Mouse (Mus musculus): ENCODE results near the gene Dctn3.
"Not testable (repeated sequence)": the region's sequence is repeated elsewhere in the genome, so short reads cannot be mapped to it uniquely, and the experiment has no call there.

Gene Dctn3

DNA sequence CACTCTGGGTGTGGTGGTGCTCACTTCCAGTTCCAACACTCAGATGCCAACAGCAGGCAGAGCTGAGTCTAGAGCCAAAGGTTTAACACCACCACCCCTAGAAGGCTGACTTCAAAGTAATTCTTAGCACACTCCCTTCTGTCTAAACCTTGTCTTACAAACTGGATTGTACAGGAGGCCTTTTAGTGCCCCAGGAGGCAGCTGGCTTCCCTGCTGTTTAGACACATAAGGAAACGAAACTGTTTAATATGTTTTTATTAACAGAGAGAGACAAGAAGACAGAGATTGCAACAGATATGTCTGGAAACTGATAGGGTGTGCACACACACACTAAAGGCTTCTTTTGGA lies 15.3 kb upstream of the Dctn3 start:
- no peak for DNase-seq (ENCODE audit: low read depth, low spot score)

DNA sequence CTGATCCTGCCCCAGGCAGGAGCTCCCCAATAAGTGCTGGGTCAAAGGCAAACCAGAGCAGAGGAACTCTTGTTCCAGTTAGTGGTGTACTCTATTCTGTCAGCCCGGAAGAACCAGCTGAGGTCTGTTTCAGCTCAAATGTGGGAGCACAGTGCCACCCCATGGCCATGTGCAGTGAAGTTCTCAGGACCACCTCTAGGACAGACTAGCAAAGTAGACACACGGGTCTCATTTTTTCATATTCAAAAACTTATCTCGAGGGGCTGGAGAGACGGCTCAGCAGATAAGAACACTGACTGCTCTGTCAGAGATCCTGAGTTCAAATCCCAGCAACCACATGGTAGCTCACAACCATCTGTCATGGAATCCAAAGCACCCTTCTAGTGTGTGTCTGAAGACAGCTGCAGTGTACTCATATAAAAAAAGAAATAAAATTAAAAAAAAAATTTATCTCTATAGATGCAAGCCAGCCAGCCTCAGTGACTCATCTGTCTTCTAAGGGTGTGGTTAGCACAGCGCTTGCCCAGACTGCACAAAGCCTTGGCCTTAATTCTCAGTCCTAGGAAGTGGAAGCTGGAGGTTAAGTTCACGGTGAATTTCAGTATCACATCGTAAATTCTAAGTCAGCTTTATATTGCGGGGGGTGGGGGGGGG lies 14.8 kb upstream of the Dctn3 start:
- peak; percentile 89 for DNase-seq (ENCODE audit: low read depth, low spot score)

DNA sequence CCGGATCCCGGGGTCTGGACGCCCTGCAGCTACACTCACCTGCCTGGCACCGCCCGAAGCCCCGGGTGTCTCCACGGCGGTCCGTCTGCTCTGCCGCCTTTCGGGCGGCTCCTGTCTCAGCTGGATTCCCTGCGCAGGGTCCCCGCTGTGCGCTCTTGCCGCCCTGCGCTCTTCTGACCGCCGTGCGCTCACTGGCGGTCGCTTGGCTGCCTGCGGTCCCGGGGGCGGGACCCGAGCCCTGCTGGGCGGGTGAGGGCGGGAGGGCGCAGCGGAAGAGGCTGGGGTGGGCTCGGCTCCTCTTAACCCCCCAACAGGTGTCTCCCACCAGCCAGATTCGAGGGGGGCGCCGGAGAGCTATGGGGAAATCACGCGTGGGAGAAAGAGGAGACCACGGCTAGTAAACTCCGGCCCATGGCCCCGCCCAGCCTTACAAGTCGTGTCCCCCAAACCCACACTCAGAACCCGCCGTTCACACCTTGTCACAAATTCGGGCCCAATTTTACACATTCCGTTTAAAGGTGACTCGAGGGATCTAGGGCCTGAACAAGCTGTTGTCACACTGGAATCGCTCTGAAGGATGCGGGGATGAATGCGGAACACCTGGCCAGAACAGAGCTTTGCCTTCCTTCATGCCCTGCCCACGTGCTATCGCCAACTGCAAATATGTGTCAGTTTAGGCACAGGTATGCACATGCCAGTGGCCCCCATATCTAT lies 8.2 kb upstream of the Dctn3 start, which contains the start of gene Arid3c:
Gene Arid3c (minus strand): TSS at position 91 of the 714 bp plus-strand sequence.
- no peak for DNase-seq (ENCODE audit: low read depth, low spot score)

DNA sequence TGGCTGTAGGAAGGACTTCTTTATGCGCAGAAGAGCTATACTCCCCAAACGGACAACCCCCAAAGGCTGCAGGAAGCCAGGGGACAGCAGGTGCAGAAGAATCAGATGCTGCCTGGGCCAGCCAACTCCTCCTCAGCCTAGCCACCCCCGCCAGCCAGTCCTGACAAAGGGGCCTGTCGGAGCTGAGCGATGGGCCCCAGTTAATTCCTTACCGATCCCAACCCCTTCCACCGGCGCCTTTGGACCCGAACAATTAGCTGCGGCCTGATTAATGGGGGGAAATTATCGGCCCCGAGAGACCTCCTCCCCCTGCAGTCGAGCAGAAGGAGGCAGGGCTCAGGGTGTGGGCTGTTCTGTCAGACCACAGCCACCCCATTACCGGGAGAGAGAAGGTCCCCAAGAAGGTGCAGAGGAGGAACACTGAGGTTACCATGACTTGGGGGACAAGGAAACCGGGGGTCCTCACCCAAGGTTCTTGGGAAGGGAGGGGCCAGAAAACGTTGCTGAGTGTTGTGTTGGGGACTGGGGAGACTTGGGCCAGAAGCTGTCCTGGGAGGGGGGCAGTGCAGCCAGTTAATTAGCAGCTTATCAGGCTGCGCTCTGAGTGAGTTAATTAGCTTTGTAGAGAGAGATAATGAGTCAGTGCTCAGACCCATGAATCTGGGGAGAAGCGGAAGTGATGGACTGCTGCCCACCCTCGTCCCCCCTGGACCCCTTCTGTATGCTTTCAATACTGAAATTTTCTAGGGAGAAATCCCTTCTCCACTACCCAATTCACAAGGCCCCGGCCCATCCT lies 4.1 kb upstream of the Dctn3 start:
- no peak for DNase-seq (ENCODE audit: low read depth, low spot score)

DNA sequence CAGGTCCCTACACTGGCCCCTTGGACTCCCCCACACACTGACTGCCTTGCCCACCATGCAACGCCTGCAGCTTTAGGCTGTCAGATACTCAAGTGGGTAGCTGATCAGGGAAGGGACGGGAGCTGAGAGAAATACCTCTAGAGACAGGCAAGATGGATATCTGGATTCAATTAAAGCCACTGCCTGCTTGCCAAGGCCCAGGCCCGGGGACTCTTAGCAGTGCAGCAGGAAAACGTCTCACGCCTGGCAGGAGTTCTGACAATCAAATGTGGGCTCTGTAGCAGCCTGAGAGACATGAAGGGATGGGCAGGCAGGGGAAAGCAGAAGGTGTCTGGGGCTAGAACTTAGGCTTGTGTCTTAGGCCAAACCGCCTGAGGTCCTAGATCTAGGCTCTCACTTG lies 6.1 kb downstream of the Dctn3 start:
- DNase-seq (ENCODE audit: low read depth, low spot score): no peak

DNA sequence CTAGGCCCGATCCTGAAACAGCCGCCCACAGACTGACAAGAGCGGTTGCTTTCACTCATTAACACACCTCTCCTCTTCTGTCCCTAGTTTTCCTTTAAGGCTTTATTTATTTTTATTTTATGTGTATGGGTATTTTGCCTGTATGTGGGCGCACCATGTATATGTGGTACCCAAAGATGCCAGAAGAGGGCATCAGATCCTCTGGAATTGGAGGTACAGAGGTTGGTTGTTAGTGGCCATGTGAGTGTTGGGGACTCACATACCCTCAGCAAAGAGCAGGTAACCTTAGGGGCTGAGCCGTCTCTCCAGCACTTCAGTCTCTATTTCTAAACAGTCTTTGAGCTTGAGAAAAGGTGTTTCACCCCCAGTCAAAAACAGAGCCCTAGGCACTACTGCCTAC lies 7.4 kb downstream of the Dctn3 start:
- DNase-seq (ENCODE audit: low read depth, low spot score): peak; percentile 74

DNA sequence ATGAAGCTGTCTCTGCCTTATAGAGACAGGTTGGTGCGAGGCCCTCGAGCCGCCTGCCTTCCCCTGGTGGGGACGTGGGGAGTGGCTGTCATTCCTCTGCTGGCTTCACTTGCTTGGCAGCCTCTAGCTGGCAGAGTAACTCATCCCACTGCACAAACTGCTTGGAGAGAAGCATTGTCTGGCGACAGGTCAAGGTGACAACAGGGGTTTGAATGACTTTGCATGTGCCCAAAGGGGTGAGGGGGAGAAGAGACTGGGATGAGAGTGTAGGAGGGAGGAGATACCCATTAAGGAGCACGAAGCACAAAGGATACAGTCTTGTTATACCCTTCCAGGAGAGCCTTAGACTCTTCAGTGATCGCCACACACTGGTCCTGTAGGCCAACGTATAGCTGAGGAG lies 7.9 kb downstream of the Dctn3 start:
- DNase-seq (ENCODE audit: low read depth, low spot score): no peak

DNA sequence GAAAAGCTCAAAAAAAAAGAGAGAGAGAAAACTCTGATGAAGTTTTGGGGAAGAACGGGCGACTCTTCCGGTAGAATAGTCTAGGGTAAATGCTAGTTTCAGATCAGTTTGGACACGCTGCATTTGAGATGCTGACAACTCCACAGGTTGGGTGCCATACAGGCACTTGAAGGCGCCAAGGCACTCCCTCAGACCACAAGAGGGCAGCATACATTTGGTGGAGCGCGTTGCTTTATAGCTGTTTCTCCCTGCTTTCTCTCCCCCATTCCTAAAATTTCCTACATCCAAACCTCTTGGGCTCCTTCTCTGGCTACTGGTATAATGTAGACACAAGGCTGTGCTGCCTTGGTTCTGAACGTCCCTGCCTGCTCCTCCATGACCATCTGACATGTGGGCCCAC lies 8.7 kb downstream of the Dctn3 start:
- peak; percentile 88 for DNase-seq (ENCODE audit: low read depth, low spot score)

DNA sequence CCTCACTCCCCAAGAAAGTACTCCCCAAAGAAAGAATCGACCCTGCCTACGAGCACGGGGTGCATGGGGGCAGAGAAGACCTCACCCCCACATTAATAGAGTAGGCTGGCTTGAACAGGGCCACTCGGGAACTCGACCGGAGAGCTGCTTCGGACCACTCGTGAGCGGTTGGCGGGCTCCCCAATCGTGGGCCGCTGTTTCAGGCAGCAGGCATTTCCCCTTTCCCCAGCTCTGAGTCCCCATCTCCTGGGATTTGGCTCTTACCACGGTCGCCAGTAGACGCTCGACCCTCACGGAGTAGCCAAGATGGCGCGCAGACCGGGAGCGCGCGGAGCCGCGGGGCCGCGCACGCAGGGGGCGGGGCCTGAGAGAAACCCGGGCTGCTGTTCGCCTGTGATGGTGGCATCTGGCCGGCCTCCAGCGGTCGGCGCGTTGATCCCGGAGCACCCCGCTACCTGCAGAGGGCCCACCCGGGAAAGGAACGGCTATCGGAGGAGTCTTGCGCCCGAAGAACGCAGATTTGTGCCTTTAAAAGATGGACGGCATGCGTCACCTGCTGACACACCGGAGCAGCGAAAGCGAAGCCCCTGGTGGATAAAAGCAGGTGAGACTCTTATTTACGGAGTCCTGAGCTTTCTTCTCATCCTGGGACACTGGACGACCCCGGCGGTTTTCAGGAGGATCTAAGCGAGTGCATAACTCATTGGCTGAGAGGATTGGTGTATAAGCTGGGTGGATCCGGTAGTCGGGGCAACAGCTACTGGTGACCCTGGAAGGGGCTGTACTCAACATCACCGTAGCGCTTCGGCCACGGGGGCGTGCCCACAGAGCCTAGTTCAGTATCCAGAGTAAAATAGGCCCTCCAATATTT lies 9.5 kb downstream of the Dctn3 start, which contains the start of gene Rpp25l:
Gene Rpp25l (minus strand): TSS at position 338 of the 871 bp plus-strand sequence.
- peak; percentile 77 for DNase-seq (ENCODE audit: low read depth, low spot score)

DNA sequence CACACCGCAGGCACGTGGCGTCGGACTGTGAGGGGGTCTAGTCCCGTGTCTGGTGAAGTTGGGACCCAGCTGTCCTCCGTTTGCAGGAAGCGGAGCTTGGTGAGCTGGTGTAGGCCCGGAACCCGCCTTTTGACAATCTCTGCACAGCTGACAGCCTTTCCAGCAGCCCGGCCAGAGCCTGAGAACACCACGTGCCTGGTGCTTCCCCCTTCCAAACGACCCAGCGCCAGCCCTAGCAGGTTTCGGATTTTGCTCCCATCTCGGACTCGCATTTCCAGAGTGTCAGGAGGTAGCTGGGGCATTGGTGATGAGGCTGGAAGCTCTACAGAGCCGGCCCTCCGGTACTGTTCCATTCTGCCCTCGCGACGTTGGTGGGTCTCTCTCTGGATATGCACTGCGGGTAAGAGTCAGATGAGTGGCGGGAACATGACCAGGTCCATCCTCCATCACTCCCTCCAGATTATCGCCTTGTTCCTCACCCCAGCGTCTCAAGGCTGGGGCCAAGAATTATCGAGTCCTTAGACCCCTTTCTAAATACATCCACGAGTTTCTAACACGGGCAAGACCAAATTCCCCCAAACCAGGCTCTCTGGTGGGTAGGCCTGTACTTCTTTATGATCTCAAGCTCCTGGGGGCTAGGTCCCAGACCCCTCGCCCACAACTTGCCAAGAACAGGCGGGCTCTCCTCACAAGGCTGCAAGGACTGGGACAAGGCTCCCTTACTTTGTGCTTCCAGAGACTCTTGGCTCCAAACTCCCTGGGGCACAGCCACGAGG lies 10.4 kb downstream of the Dctn3 start:
- no peak for DNase-seq (ENCODE audit: low read depth, low spot score)

DNA sequence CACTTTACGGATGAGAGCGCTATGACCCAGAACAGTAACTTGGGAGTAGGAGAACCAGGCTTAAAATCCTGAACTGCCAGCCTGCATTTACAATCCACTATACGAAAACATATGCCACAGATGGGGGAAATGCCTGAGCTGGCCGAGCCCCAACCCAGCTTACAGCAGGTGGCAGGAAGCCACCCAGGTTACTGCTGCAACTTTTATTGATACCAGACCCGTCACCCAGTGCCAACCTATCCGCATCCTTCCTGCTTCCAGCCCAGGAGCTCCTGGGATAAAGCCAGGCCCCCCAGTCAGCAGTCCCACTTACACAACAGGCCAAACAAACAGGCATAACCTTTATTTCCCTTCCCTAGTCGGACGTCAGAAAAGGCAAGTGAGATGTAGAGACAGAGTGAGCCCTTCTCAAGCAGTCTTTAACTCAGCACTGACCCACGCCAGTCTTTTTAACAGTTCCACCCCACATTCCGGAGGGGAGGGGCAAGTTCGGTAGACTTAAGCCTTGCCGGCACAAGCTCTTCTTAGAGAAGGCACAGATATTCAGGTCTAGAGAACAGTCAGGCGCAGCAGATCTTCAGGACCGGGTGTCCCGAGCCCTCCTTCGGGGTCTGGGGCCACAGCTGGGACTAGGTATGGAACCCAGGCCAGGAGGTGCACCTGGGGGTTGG lies 11.1 kb downstream of the Dctn3 start:
- DNase-seq (ENCODE audit: low read depth, low spot score): no peak

DNA sequence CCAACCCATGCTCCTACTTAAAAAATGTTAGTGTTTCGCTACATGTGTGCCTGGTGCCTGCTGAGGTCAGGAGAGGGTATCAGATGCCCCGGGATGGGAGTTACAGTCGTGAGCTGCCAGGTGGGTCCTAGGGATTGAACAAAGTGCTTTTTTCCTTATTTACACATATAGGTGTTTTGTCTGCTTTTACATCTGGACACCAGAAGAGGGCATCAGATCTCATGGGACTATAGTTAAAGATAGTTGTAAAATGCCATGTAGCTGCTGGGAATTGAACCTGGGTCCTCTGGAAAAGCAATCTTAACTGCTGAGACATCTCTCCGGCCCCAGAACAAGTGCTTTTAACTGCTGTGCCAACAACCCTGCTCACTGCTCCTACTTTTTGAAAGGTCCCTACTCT lies 12.7 kb downstream of the Dctn3 start:
- peak; percentile 21 for DNase-seq (ENCODE audit: low read depth, low spot score)

DNA sequence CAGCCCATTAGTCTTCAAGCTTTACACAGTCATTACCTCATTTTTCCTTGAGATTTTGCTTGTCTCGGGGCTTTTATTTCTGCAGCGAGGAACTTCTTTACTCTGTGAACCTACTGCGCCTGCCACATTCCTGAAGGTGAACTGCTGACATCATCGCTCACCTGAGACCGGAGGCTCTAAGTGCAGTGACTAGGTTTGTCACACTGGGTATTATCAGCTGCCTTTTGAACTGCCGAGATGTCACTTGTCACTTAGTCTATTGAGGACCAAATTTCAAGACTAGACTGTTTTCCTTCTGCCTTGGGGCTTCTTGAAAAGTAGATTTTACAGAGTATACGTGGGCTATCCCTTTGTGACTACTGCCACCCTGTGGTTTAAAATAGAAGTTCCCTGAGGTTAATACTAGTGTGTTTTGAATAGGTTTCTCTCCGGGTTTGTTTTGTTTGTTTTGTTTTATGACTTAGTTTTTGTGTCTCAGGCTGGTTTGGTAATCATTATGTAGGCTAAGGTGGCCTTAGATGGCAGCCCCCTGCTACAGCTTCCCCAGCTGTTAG lies 14.7 kb downstream of the Dctn3 start:
- DNase-seq (ENCODE audit: low read depth, low spot score): peak; percentile 81

DNA sequence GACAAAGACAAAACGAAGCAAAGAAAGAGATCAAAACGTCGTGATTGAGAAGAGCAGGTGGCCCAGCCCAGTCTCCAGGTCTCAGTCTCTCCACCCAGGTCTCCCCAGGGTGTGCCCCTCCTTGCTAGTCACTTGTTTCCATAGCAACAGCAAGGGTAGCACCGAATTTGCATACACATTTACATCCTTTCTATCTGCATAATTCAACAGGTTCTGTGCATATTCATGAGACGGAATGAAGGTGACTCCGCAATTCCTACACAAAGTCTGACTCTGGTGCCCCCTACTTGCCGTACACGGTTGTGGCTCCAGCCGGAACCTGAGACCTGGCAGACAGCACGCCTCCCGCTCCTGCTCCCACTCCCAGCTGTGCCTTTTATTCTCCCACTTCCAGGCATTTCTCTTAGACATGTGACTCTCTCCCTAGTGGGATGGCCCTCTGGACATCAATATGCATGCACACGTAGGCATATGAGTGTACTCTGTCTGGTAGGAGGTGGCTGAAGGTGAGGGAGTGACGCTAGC lies 15.9 kb downstream of the Dctn3 start:
- peak; percentile 62 for DNase-seq (ENCODE audit: low read depth, low spot score)

DNA sequence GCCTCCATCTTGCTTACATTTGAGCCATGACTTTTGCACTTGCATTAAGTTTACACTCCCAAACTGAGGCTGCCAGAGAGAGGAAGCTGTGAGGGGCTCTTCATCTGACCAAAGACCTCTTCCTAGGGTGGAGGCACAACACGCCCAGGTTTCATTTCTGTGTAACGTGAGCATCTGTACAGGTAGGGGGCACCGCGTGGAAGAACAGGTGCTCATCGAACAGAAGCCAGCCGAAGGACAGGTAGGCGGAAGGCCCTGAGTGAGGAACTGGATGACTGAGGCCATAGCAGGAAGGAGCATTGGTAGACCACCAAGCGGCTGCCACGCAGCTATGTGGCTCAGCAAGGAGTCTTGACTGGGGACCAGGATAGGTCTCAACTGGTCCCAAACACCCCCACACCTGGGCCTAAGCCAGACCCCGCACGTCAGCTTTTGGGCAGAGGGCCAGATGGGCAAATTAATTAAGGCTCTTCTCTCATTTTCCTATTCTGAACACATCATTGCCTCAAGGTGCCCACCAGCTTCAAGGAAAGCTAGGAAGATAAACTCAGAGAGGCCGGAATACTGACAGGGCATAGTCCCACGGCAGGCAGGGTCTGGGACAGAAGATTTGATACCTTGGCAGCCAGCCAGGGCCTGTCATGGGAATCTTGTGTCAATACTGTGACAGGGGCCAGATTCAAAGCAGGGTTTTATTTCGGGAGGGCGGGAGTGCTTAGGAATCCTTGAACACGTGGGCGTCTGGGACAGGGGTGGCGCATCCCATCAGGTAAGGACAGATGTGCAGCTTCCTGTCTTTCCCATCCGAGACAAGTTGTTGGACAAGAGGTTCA lies 16.8 kb downstream of the Dctn3 start:
- no peak for DNase-seq (ENCODE audit: low read depth, low spot score)

DNA sequence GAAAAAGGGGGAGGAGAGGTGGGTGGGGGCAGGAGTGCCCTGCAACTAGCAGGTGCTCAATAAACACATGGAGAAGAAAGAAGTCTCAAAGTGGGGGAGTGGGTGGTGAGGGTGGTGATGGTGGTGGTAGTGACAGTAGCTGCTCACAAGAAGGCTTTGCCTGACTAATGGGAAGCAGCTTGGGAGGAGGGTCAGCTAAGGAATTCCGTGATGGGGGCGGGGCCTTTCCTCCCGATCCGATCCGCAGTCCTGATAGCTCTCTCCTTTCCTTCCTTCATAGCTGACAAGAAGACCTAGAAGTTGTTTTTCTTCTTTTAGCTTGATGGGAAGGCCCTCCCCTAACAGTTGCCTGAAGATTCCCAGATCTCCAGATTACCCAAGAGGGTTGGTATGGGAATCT lies 18.3 kb downstream of the Dctn3 start:
- no peak for DNase-seq (ENCODE audit: low read depth, low spot score)

DNA sequence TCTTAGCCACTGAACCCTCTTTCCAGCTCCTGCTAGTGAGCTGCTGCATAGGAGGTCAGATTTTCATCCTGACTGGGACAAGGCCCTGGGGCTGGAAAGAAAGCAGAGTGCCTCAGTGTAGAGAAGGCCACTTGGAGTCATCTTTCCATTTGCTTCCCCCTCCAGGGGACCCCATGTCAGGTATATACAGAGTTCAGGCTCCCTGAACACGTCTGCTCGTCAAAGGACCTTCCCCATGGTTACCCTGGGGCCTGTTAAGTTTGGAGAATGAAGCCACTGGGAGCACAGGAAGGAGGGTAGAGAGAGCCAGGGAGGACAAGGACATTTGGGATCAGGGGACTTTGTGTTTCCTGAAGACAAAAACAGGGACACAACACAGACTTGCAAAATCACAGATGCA lies 20.7 kb downstream of the Dctn3 start:
- DNase-seq (ENCODE audit: low read depth, low spot score): not testable (repeated sequence)

DNA sequence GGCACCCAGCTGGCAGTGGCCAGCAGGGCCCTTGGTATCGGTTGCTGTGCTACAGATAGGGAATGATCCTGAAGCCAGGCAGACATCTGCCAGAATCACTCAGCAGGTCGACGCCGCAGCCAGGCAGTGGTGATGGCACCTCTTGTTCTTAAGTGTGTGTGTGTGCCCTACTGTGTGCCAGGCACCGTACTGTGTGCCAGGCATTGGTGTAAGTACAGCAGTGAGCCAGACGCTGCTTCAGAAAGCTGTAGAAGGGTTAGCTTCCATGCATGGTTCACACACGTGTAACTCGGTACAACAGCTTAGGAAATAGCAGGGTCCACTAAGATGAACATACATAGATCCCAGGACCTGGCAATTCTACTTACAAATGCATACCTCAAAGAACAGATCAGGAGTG lies 22.7 kb downstream of the Dctn3 start:
- DNase-seq (ENCODE audit: low read depth, low spot score): not testable (repeated sequence)

DNA sequence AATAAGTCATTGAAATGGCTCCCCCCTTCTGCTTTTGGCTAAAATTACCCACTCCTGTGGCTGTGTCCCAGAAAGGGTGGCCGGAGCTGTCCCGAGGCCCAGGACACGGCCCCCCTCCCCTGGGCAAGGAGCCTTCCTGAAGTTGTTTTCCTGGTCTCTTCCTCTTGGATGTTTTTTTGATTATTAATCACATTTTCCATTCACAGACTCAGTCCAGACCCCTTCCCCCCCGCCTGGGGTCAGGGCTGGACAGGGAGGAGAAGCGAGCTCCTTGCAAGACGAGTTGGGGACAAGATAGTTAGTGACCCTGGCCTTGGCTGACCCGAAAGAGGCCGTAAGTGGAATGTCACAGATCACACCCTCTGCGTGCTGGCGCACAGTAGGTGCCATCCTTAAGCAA lies 23.2 kb downstream of the Dctn3 start, which contains the start of gene Il11ra1:
Gene Il11ra1 (plus strand): TSS at position 207 of the 400 bp plus-strand sequence.
- DNase-seq (ENCODE audit: low read depth, low spot score): not testable (repeated sequence)

All from 3T3-L1 (cell line).